Mouse (Mus musculus): Measurements from ENCODE around the gene Pla2g6.

Pla2g6 gene

GRCm38 (mm10) chr15:79328058-79328938, at the start of gene Pla2g6:
Gene Pla2g6 (minus strand): TSS chr15:79328390.
- peak; percentile 99 for DNase-seq (ENCODE audit: low spot score in 2 of 2)

- no peak for DNase-seq (ENCODE audit: low spot score in 2 of 2)
These were observed 49.5 kb upstream of the Pla2g6 start for GRCm38 (mm10) chr15:79377681-79378080.

- DNase-seq (ENCODE audit: low spot score in 2 of 2) = no peak
These were observed 46.6 kb upstream of the Pla2g6 start for GRCm38 (mm10) chr15:79374760-79375159.

DNA sequence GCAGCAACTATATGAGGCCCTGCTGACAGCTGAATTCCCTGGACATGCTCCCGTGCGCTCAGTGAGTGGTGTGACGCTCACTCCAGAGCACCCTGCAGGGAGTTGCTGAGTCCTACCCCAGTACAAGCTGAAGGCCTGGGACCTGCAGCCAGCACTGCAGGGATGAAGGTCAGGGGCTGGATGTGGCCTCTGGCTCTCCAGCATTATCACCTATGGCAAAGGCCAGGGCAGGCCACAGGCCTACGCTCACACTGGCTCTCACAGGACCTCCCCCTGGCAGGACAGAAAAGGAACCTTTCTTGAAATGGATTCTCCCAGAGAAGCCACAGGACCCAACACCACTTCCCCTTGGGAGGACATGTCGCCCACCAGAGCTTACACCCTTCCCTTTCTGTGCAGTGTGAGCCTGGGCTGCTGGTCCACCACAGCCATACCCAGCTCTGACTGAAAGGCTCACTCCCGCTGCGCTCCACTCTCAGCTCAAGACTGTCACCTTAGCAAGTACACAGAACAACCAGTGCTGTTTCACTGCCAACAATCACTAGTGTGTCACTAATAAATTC, 42.2 kb upstream of the Pla2g6 start:
- DNase-seq (ENCODE audit: low spot score in 2 of 2) = no peak

- DNase-seq (ENCODE audit: low spot score in 2 of 2) = no peak
These were observed 41.5 kb upstream of the Pla2g6 start for GRCm38 (mm10) chr15:79369452-79370280.

DNA sequence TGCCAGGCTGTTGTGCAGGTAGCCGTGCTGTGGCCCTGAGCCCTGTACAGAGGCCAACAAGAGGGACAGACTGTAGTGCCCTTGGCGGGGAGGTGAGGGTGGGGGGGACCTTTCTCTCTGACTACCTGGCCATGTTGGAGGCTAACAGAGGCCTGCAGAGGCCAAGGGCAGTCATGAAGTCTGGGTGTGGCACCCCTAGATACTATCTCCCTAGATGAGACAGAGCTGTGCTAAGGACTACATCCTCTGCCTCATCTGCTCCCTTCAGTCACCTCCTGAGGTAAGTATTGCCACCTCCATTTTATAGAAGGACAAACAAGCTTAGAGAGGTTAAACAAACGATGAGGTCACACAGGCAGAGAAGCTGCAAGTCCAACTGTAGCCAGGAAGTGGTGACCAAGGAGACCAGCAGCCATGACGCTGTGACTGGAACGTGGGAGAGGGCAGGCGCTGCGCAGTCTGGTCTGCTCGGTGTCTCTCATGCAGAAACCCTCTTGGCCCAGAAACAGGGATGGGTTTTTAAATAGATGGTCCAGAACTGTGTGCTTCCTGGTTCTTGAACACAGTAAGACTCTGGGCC, 40.8 kb upstream of the Pla2g6 start:
- DNase-seq (ENCODE audit: low spot score in 2 of 2) = no peak

- no peak for DNase-seq (ENCODE audit: low spot score in 2 of 2)
These were observed 40.2 kb upstream of the Pla2g6 start for GRCm38 (mm10) chr15:79368313-79368811.

DNA sequence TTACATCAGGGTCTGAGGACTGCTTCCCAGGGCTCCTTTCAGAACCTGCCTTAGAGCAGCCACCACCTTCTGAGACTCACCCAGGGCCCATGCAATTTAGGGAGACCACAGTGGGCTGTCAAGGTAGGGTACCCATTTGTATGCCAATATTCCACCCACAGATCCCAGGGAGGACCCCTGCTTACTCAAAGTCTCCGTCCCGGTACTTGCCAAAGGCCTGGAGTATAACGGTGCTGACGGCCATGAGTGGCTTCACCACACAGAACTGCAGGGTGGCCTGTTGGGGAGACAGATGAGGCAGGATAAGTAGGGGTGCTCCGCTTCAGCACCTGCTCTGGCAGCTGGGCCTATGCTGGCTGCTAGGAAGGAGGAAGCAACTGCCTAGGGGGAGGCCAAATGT, 38.2 kb upstream of the Pla2g6 start:
- no peak for DNase-seq (ENCODE audit: low spot score in 2 of 2)

GRCm38 (mm10) chr15:79365068-79365467, 36.9 kb upstream of the Pla2g6 start:
- no peak for DNase-seq (ENCODE audit: low spot score in 2 of 2)

DNA sequence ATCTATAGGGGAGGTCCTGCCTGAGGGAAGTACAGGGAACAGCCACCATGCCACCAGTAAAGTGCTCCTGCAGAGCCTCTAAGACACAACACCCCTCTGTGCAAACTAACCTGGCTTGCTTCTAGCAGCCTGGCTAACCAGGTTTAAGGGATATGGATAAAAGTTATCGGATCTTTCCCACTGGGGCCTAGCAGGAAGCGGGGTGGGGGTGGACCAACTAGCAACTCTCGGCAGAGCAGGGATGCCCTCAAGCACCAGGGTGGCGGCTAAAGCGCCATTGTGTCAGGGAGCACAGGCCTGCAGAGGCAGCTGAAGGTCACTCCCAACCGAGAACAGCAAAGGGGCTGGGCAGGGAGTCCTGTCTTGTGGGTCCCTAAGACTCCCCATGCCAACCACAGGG, 35.9 kb upstream of the Pla2g6 start:
- DNase-seq (ENCODE audit: low spot score in 2 of 2) = no peak

GRCm38 (mm10) chr15:79361023-79361422, 32.8 kb upstream of the Pla2g6 start:
- no peak for DNase-seq (ENCODE audit: low spot score in 2 of 2)

DNA sequence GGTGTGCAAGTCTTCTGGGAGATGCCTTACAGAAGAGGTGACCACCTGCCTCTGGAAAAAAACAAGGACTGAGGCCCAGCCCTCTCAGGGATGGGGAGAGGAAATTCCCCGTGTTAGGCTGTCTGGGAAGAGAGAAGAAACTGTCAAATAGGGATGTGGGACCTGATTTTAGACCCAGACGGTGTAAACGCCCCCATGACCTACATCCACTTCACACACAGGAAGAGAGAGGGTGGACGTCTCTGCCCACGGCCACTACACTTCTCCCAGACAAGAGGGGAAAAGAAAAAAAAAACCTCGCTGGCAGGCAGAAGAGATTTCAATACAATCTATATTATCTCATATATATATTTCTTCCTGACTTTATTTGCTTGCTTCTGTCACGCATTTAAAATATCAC, 32.2 kb upstream of the Pla2g6 start:
- peak in 1 of 2 experiments; percentile 44 for DNase-seq (ENCODE audit: low spot score in 2 of 2)

DNA sequence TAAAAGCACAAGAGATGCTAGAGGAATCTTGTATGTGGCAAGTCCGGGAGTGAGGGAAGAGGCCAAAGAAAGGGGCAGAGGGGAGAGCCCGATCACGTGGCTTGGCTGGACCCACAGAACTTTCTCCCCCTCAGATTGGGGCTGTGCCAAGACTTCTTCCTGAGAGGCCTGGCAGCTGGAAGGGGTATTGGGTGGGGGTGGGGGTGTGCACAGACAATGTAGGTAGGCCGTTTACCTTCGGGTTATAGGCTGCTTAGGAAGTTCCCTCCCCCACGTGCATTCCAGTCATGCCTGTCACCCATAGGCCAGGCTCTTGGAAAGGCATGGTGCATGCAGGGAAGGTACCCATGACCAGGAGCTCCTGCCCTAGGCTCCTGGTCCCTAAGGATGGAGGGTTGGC, 31.8 kb upstream of the Pla2g6 start:
- no peak for DNase-seq (ENCODE audit: low spot score in 2 of 2)

- no peak for DNase-seq (ENCODE audit: low spot score in 2 of 2)
These were observed 29.9 kb upstream of the Pla2g6 start for GRCm38 (mm10) chr15:79357974-79358690.

DNA sequence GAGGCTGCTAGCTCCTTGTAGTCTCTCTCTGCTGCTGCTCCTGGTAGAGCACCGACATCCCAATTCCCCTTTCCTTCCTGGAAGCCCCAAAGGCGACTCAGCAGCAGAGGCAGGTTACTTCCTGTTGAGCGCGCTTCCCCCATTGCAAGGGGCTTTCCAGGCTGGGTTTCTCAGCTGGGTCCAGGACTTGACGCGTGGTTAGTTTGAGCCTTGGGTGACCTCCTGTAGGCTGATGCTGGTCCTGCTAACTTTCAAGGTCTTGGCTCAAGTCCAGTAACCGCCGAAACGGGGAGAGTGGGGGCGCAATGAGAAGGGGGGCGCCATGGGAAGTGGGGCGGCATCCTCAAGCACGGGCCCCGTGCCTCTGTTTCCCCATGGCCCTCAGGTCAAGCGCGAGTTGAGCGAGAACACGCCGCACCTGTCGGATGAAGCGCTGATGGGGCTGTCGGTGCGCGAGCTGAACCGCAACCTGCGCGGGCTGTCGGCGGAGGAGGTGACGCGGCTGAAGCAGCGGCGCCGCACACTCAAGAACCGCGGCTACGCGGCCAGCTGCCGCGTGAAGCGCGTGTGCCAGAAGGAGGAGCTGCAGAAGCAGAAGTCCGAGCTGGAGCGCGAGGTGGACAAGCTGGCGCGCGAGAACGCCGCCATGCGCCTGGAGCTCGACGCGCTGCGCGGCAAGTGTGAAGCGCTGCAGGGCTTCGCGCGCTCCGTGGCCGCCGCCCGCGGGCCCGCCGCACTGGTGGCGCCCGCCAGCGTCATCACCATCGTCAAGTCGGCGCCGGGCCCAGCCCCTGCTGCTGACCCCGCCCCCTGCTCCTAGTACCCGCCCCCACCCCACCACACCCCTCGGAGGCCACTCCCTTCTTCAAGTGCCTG, 29.1 kb upstream of the Pla2g6 start:
- peak; percentile 43 to 51 for DNase-seq (ENCODE audit: low spot score in 2 of 2)

DNA sequence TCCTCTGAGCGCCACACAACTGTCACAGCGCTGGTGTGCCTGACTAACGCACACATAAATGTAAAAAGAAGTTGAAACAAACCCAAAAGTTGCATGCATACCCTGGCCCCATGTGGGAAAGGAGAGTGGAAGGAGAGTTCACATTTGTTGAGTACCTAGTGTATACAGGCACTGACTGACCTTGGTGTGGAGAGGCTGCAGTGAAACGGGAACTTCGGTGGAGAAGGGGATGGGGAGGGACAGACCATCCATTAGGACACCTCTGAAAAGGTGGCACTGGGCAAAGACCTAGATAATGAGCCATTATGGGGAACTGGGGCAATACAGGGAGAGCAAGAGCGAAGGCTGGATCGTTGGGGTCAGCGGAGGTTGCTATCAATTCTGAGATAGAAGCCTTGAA, 28.3 kb upstream of the Pla2g6 start:
- no peak for DNase-seq (ENCODE audit: low spot score in 2 of 2)

GRCm38 (mm10) chr15:79354619-79355018, 26.4 kb upstream of the Pla2g6 start:
- no peak for DNase-seq (ENCODE audit: low spot score in 2 of 2)

DNA sequence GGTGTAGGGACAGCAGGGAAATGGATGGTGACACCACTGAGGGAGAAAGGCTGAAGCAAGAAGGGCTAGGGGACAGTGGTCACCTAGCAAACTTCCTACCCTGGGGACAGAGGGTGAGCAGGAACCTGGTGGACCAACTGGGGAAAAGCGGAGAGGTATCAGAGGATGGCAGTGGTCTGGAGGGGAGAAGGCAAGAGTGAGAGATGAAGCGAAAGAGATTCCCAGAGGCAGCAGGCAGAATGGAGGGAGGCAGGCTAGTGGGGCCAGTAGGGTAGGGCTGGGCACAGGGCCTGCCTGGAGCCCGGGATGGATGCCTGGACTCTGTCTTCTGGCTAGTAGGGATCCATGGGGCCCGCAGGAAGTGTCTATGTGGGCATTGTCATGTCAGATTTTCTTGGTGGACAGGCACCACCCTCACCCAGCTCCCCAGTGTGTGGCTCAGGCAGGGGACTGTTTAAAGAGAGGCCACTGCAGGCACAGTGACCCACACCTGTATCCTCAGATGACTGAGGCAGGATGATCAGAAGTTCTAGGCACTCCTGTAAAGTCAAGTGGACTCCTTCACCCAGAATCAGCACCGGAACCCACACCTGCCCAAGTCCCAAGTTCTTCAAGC, 25.6 kb upstream of the Pla2g6 start:
- no peak for DNase-seq (ENCODE audit: low spot score in 2 of 2)

GRCm38 (mm10) chr15:79352479-79352878, 24.3 kb upstream of the Pla2g6 start:
- DNase-seq (ENCODE audit: low spot score in 2 of 2) = no peak

DNA sequence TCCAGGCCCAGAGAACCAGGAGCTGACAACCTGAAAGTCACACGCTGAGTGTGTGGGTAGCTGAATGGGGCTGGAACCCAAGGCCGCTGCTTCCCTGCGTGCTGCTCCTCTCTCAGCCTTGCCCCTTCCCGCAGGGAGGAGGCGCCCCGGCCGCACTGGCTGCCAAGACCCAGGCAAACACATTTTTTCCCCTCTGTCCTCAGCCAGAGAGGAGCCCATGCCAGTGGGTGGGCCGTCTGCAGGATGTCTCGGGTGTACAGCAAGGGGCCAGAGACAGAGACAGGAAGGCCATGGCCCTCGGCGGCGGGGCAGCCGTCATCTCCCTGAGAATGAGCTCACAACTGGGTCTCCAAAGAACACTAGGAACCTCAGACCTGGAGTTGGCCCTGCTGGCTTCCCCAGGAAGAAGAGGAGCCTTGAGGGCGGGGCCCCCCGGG, 23.2 kb upstream of the Pla2g6 start:
- DNase-seq (ENCODE audit: low spot score in 2 of 2) = no peak

All from right cerebral cortex, adult 2 months (tissue).